Comparison of ENCODE assay signal across 9 mouse cellular contexts in the genomic region with DNA sequence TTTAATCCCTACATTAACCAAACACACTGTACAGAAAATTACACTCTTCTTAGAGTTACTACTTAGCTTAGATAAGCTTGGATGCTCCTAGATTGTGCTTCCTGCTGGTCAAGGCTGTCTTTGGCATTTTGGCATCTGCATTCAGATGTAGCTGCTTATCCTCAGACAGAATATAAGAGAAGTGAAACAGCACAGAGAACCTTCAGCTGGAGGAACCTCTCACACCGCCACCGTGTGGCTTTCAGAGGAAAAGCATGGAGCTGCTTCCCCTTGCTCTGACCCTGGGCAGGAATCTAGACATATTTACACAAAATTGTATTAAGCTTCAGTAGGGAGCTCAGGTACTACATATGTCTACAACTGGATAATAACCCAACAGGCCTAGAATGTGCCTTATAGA. TPM values are rescaled to one million over a fixed set of nuclear protein-coding genes. Genes with fewer than 3 reads are reported as not detected.
DNase-seq lines count a peak whose midpoint lies in the region; ATAC-seq and TF ChIP-seq lines count a peak whose summit lies in the region.
"Had no signal": no experiment of that assay in that cellular context is flagged by ENCODE, and none has a peak within 500 bp of the region (broad histone marks: within the 10 kb centered on the region; RNA-seq: fewer than 3 reads in every experiment).

No protein-coding gene starts in this region.

- peaks cover 15% of the 10 kb centered on the region for H3K27me3 ChIP-seq in heart, embryonic 12.5 days (replicated peaks)

- 0% methylated on average over 2 of the region's 2 CpGs for WGBS in heart, embryonic 12.5 days

- DNase-seq in heart, adult 18-20 months = peak; percentile 11 to 47
- DNase-seq in thymus, postnatal 0 days (ENCODE audit: low spot score) = peak; percentile 10
- DNase-seq in thymus, adult 18-20 months = no peak
- peak; percentile 37 to 39 for DNase-seq in cerebellum, postnatal 36 days
- DNase-seq in layer of hippocampus, adult 2 months (ENCODE audit: low spot score in 2 of 2) = peak; percentile 4 to 56
- peak; percentile 49 for DNase-seq in thymus, postnatal 4 days

- H3K27ac ChIP-seq in heart, embryonic 12.5 days (ENCODE audit: poor library complexity, severe bottlenecking) = no peak overlapping the region
- no peak overlapping the region for H3K27ac ChIP-seq in layer of hippocampus, adult 2 months

- no peaks in the 10 kb centered on the region for H3K36me3 ChIP-seq in heart, embryonic 12.5 days

- peak; percentile 87 for TF ChIP-seq CTCF in layer of hippocampus, adult 2 months (conservative IDR thresholded peaks at IDR 0.05)

- H3K4me3 ChIP-seq in heart, embryonic 12.5 days = no peak overlapping the region
- no peak overlapping the region for H3K4me3 ChIP-seq in layer of hippocampus, adult 2 months

- H3K9me3 ChIP-seq in heart, embryonic 12.5 days (replicated peaks) = no peaks in the 10 kb centered on the region

- no peak overlapping the region for H3K4me2 ChIP-seq in heart, embryonic 12.5 days

- no peaks in the 10 kb centered on the region for H3K4me1 ChIP-seq in heart, embryonic 12.5 days (replicated peaks)

- ATAC-seq in heart, embryonic 12.5 days (ENCODE audit: insufficient number of reproducible peaks, low FRiP score) = no peak
- ATAC-seq in megakaryocyte progenitor cell, adult 5-6 weeks (replicated peaks; ENCODE audit: poor library complexity) = peak; percentile 85

- H3K9ac ChIP-seq in heart, embryonic 12.5 days = no peak overlapping the region

RNA-seq across cellular contexts. Expression of gene Gm2431, which starts 2.6 kb away (rescaled TPM):
- total RNA-seq in heart, adult 18-20 months (2021) = not detected
- not detected in 2 replicates for polyA plus RNA-seq in heart, embryonic 12.5 days (2016; fragmentation: Nextera tagmentation; extraction: Ambion mirVana)
- polyA plus RNA-seq in thymus, postnatal 0 days (2015; fragmentation: Nextera tagmentation; extraction: Ambion mirVana) = not detected in 2 replicates
- total RNA-seq in layer of hippocampus, adult 2 months (2021) = not detected
- total RNA-seq in megakaryocyte progenitor cell, adult 5-6 weeks (2015) = not detected in 2 replicates
- not detected in 2 replicates for total RNA-seq in megakaryocyte progenitor cell, adult 5-6 weeks (2017)
- total RNA-seq: layer of hippocampus, adult 18-20 months had no signal

RNA-seq across cellular contexts. Expression of gene Gm40460, which starts 14.6 kb away (rescaled TPM):
- not detected for total RNA-seq in heart, adult 18-20 months (2021)
- polyA plus RNA-seq in heart, embryonic 12.5 days (2016; fragmentation: Nextera tagmentation; extraction: Ambion mirVana) = not detected in 2 replicates
- polyA plus RNA-seq in thymus, postnatal 0 days (2015; fragmentation: Nextera tagmentation; extraction: Ambion mirVana) = not detected in 2 replicates
- total RNA-seq in layer of hippocampus, adult 2 months (2021) = not detected
- total RNA-seq in megakaryocyte progenitor cell, adult 5-6 weeks (2015) = not detected in 2 replicates
- total RNA-seq in megakaryocyte progenitor cell, adult 5-6 weeks (2017) = not detected in 2 replicates
- total RNA-seq: layer of hippocampus, adult 18-20 months had no signal

RNA-seq across cellular contexts. Expression of gene Gm4559, which starts 18.6 kb away (rescaled TPM):
- total RNA-seq in heart, adult 18-20 months (2021) = not detected
- polyA plus RNA-seq in heart, embryonic 12.5 days (2016; fragmentation: Nextera tagmentation; extraction: Ambion mirVana) = not detected in 2 replicates
- polyA plus RNA-seq in thymus, postnatal 0 days (2015; fragmentation: Nextera tagmentation; extraction: Ambion mirVana) = not detected in 2 replicates
- not detected for total RNA-seq in layer of hippocampus, adult 2 months (2021)
- not detected in 2 replicates for total RNA-seq in megakaryocyte progenitor cell, adult 5-6 weeks (2015)
- not detected in 2 replicates for total RNA-seq in megakaryocyte progenitor cell, adult 5-6 weeks (2017)
- total RNA-seq: layer of hippocampus, adult 18-20 months had no signal

RNA-seq across cellular contexts. Expression of gene Krtap5-5, which starts 25.7 kb away (rescaled TPM):
- total RNA-seq in heart, adult 18-20 months (2021) = not detected
- polyA plus RNA-seq in heart, embryonic 12.5 days (2016; fragmentation: Nextera tagmentation; extraction: Ambion mirVana) = not detected in 2 replicates
- 0.16 TPM in 1 of 2 replicates, not detected in the other for polyA plus RNA-seq in thymus, postnatal 0 days (2015; fragmentation: Nextera tagmentation; extraction: Ambion mirVana)
- total RNA-seq in layer of hippocampus, adult 2 months (2021) = not detected
- total RNA-seq in megakaryocyte progenitor cell, adult 5-6 weeks (2015) = not detected in 2 replicates
- not detected in 2 replicates for total RNA-seq in megakaryocyte progenitor cell, adult 5-6 weeks (2017)
- total RNA-seq: layer of hippocampus, adult 18-20 months had no signal

RNA-seq across cellular contexts. Expression of gene Krtap5-1, which starts 41.4 kb away (rescaled TPM):
- not detected for total RNA-seq in heart, adult 18-20 months (2021)
- not detected in 2 replicates for polyA plus RNA-seq in heart, embryonic 12.5 days (2016; fragmentation: Nextera tagmentation; extraction: Ambion mirVana)
- polyA plus RNA-seq in thymus, postnatal 0 days (2015; fragmentation: Nextera tagmentation; extraction: Ambion mirVana) = not detected in 2 replicates
- total RNA-seq in layer of hippocampus, adult 2 months (2021) = not detected
- total RNA-seq in megakaryocyte progenitor cell, adult 5-6 weeks (2015) = not detected in 2 replicates
- total RNA-seq in megakaryocyte progenitor cell, adult 5-6 weeks (2017) = not detected in 2 replicates
- total RNA-seq: layer of hippocampus, adult 18-20 months had no signal

Comparison
In these comparisons a context has a peak if more than half of its experiments do, and no peak if none do; other contexts are left out.
1. DNase-seq: peak in heart, adult 18-20 months (2 of 2), thymus, postnatal 0 days (single experiment), cerebellum, postnatal 36 days (2 of 2), layer of hippocampus, adult 2 months (2 of 2) and thymus, postnatal 4 days (single experiment); none in thymus, adult 18-20 months (0 of 2).